Mouse (Mus musculus) small intestine, adult 2 months (tissue): ENCODE results near the gene Gen1. TPM values are rescaled to one million over a fixed set of nuclear protein-coding genes. Genes with fewer than 3 reads are reported as not detected.

ENCODE experiments used
- H3K27ac ChIP-seq: fragments of 200-500 bp; 2 replicates; pipeline ENCODE4 v1.5.1; 2012; ENCODE audit warnings: low read depth, low read length, control low read depth, inconsistent platforms; ENCODE audit not compliant: insufficient read depth
- H3K27me3 ChIP-seq: fragments of 200-500 bp; 2 replicates; pipeline ENCODE4 v1.6.1; 2012; ENCODE audit warnings: mild to moderate bottlenecking, moderate library complexity, low read length, inconsistent platforms; ENCODE audit not compliant: control insufficient read depth, insufficient read depth
- H3K36me3 ChIP-seq: fragments of 200-500 bp; 2 replicates; pipeline ENCODE4 v1.6.1; 2012; ENCODE audit warnings: mild to moderate bottlenecking, low read length, control low read depth, inconsistent platforms; ENCODE audit not compliant: control insufficient read depth, insufficient read depth
- H3K4me1 ChIP-seq: fragments of 200-500 bp; 2 replicates; pipeline ENCODE4 v1.6.1; 2012; ENCODE audit warnings: low read length, inconsistent platforms, mixed read lengths; ENCODE audit not compliant: control insufficient read depth, insufficient read depth, insufficient read length
- H3K4me3 ChIP-seq: fragments of 200-500 bp; 2 replicates; pipeline ENCODE4 v1.5.1; 2012; ENCODE audit warnings: low read depth, mild to moderate bottlenecking, control low read depth, inconsistent platforms, low read length, moderate library complexity
- CTCF ChIP-seq: fragments of 200-500 bp; IDR thresholded peaks from 2 replicates; pipeline ENCODE4 v1.5.1; 2012; ENCODE audit warnings: low read depth, mild to moderate bottlenecking, control low read depth, inconsistent platforms, low read length, moderate library complexity, mixed read lengths; ENCODE audit not compliant: insufficient replicate concordance, insufficient read length; ENCODE audit errors: extremely low read depth
- POLR2A ChIP-seq: fragments of 200-500 bp; IDR thresholded peaks from 2 replicates; pipeline ENCODE4 v1.6.1; 2012; ENCODE audit warnings: low read depth, mild to moderate bottlenecking, control low read depth, inconsistent platforms, low read length, moderate library complexity
- WGBS: fragments of 180-500 bp; shearing (Covaris S2); methylation state at CpG from one replicate; pipeline ENCODE4 v1.1.7; 2018; 5-methylcytosine and 5-hydroxymethylcytosine counted together
- polyA plus RNA-seq: library from polyadenylated mRNA; depleted of rRNA; stranded (reverse); fragments of >200 nt; gene quantifications from 2 replicates; pipeline ENCODE4 v1.2.3, GENCODE M21; 2012

Gene Gen1
- polyA plus RNA-seq, 1 experiment: 0.18 TPM

GRCm38 (mm10) chr12:11214776-11215175 is 50.8 kb downstream of the Gen1 start:
- Histone ChIP-seq H3K4me1 (no peaks in the 10 kb centered on the region), H3K4me3 (no peak overlapping the region), H3K27me3 (no peaks in the 10 kb centered on the region), H3K27ac (no peak overlapping the region), H3K36me3 (no peaks in the 10 kb centered on the region)
- TF ChIP-seq CTCF (no peak), POLR2A (no peak)

GRCm38 (mm10) chr12:11212881-11213280 is 52.7 kb downstream of the Gen1 start:
- Histone ChIP-seq H3K27ac (no peak overlapping the region), H3K4me1 (no peaks in the 10 kb centered on the region), H3K4me3 (no peak overlapping the region), H3K36me3 (no peaks in the 10 kb centered on the region), H3K27me3 (no peaks in the 10 kb centered on the region)
- WGBS: 69% methylated on average over 1 of the region's 1 CpGs
- TF ChIP-seq CTCF (no peak), POLR2A (no peak)

GRCm38 (mm10) chr12:11210361-11210760 is 55.2 kb downstream of the Gen1 start:
- Histone ChIP-seq H3K27me3 (no peaks in the 10 kb centered on the region), H3K27ac (no peak overlapping the region), H3K4me1 (no peaks in the 10 kb centered on the region), H3K4me3 (no peak overlapping the region), H3K36me3 (no peaks in the 10 kb centered on the region)
- TF ChIP-seq POLR2A: no peak
- no peak for TF ChIP-seq CTCF
- WGBS: 58% methylated on average over 3 of the region's 3 CpGs

- WGBS: 54% methylated on average over 5 of the region's 5 CpGs
- no peak overlapping the region for H3K27ac ChIP-seq
- 0 out of 2 replicates have a peak, but pooled peaks cover under 1% of the 10 kb centered on the region for H3K4me1 ChIP-seq
- TF ChIP-seq POLR2A: no peak
- TF ChIP-seq CTCF: no peak
- H3K36me3 ChIP-seq: no peaks in the 10 kb centered on the region
- no peak overlapping the region for H3K4me3 ChIP-seq
- H3K27me3 ChIP-seq: no peaks in the 10 kb centered on the region
These were observed 56.0 kb downstream of the Gen1 start for GRCm38 (mm10) chr12:11209636-11210035.

- WGBS: 65% methylated on average over 5 of the region's 5 CpGs
- 0 out of 2 replicates have a peak, but pooled peaks cover 3% of the 10 kb centered on the region for H3K4me1 ChIP-seq
- H3K27ac ChIP-seq: no peak within 1 kb of the TSS
- H3K27me3 ChIP-seq: no peaks in the 10 kb centered on the region
- H3K36me3 ChIP-seq: no peaks in the 10 kb centered on the region
- no peak for TF ChIP-seq CTCF
- TF ChIP-seq POLR2A: no peak
- no peak within 1 kb of the TSS for H3K4me3 ChIP-seq
These were observed 56.7 kb downstream of the Gen1 start, which contains the start of gene Msgn1 for GRCm38 (mm10) chr12:11208872-11209271. Msgn1 (minus strand) TSS chr12:11208972.

- H3K4me3 ChIP-seq: no peak overlapping the region
- H3K27me3 ChIP-seq: no peaks in the 10 kb centered on the region
- TF ChIP-seq POLR2A (no peak), CTCF (no peak)
- no peaks in the 10 kb centered on the region for H3K36me3 ChIP-seq
- 82% methylated on average over 4 of the region's 4 CpGs for WGBS
- H3K4me1 ChIP-seq: 0 out of 2 replicates have a peak, but pooled peaks cover 3% of the 10 kb centered on the region
- no peak overlapping the region for H3K27ac ChIP-seq
These were observed 59.3 kb downstream of the Gen1 start for GRCm38 (mm10) chr12:11206321-11206720.

- WGBS: 69% methylated on average over 18 of the region's 18 CpGs
- H3K4me1 ChIP-seq: 0 out of 2 replicates have a peak, but pooled peaks cover 3% of the 10 kb centered on the region
- peak overlapping the region; percentile 52 for H3K27ac ChIP-seq
These were observed 61.6 kb downstream of the Gen1 start for GRCm38 (mm10) chr12:11203694-11204665.

More at GRCm38 (mm10) chr12:11203694-11204665, 61.6 kb downstream of the Gen1 start:
- Histone ChIP-seq H3K4me3 (no peak overlapping the region), H3K36me3 (no peaks in the 10 kb centered on the region), H3K27me3 (no peaks in the 10 kb centered on the region)
- no peak for TF ChIP-seq CTCF
- TF ChIP-seq POLR2A: no peak
